Mouse (Mus musculus) megakaryocyte, embryonic 14.5 days (primary cell): Measurements from ENCODE around the gene Gm20388. TPM values are rescaled to one million over a fixed set of nuclear protein-coding genes. Genes with fewer than 3 reads are reported as not detected.
"Not testable (repeated sequence)": the region's sequence is repeated elsewhere in the genome, so short reads cannot be mapped to it uniquely, and the experiment has no call there.

Experiments used
- H3K27me3 ChIP-seq: replicated peaks from 2 replicates; pipeline ENCODE3; 2012; ENCODE audit warnings: inconsistent platforms
- H3K36me3 ChIP-seq: replicated peaks from 2 replicates; pipeline ENCODE3; 2012; ENCODE audit warnings: low read length, inconsistent platforms, mixed read lengths
- H3K4me1 ChIP-seq: 2 replicates; pipeline ENCODE4 v1.6.1; 2012; ENCODE audit warnings: inconsistent platforms
- H3K4me3 ChIP-seq: replicated peaks from 2 replicates; pipeline ENCODE3; 2012; ENCODE audit warnings: moderate library complexity, mild to moderate bottlenecking, inconsistent platforms
- H3K9me3 ChIP-seq: 2 replicates; pipeline ENCODE4 v1.6.1; 2012; ENCODE audit warnings: inconsistent platforms
- FLI1 ChIP-seq: IDR thresholded peaks from 2 replicates; pipeline ENCODE4 v1.6.1; 2012; ENCODE audit warnings: low read length, inconsistent platforms, mixed read lengths
- GATA1 ChIP-seq: IDR thresholded peaks from 3 replicates; pipeline ENCODE4 v1.6.1; 2012; ENCODE audit warnings: mixed read lengths, low read length, inconsistent platforms, borderline replicate concordance
- polyA plus RNA-seq: library from polyadenylated mRNA; stranded (reverse); fragments of >175 nt; gene quantifications from 2 replicates; pipeline ENCODE4 v1.2.3, GENCODE M21; 2012; ENCODE audit warnings: low replicate concordance; ENCODE audit not compliant: insufficient read depth

The Gm20388 gene
- polyA plus RNA-seq, 1 experiment = 111 TPM

GRCm38 (mm10) chr8:124176133-124176532, 4265.5 kb downstream of the Gm20388 start:
- TF ChIP-seq FLI1 (no peak), GATA1 (no peak)
- H3K4me1 ChIP-seq = peaks cover 10% of the 10 kb centered on the region; the same call in 1 of the 2 replicates
- peaks cover 33% of the 10 kb centered on the region for H3K9me3 ChIP-seq
- H3K36me3 ChIP-seq = no peaks in the 10 kb centered on the region
- H3K4me3 ChIP-seq = no peak overlapping the region
- peaks cover 52% of the 10 kb centered on the region for H3K27me3 ChIP-seq

GRCm38 (mm10) chr8:124177092-124177491, 4266.5 kb downstream of the Gm20388 start:
- H3K4me1 ChIP-seq = peaks cover 10% of the 10 kb centered on the region; the same call in 1 of the 2 replicates
- H3K36me3 ChIP-seq = not testable (repeated sequence)

GRCm38 (mm10) chr8:124180681-124181445, 4270.2 kb downstream of the Gm20388 start:
- H3K4me1 ChIP-seq = peaks cover 11% of the 10 kb centered on the region

More at GRCm38 (mm10) chr8:124177092-124177491, 4266.5 kb downstream of the Gm20388 start:
- peaks cover 33% of the 10 kb centered on the region for H3K9me3 ChIP-seq
- peak overlapping the region; percentile 7 for H3K4me3 ChIP-seq
- peaks cover 51% of the 10 kb centered on the region for H3K27me3 ChIP-seq

GRCm38 (mm10) chr8:124181751-124182150, 4271.1 kb downstream of the Gm20388 start:
- Histone ChIP-seq H3K27me3 (peaks cover 59% of the 10 kb centered on the region), H3K4me1 (peaks cover 11% of the 10 kb centered on the region), H3K9me3 (peaks cover 17% of the 10 kb centered on the region), H3K4me3 (no peak overlapping the region), H3K36me3 (no peaks in the 10 kb centered on the region)
- TF ChIP-seq GATA1 (no peak), FLI1 (no peak)

More at GRCm38 (mm10) chr8:124180681-124181445, 4270.2 kb downstream of the Gm20388 start:
- no peaks in the 10 kb centered on the region for H3K36me3 ChIP-seq
- no peak overlapping the region for H3K4me3 ChIP-seq
- TF ChIP-seq GATA1 (no peak), FLI1 (no peak)
- H3K27me3 ChIP-seq = peaks cover 52% of the 10 kb centered on the region
- H3K9me3 ChIP-seq = peaks cover 26% of the 10 kb centered on the region

GRCm38 (mm10) chr8:124182224-124182623, 4271.6 kb downstream of the Gm20388 start:
- peaks cover 13% of the 10 kb centered on the region for H3K9me3 ChIP-seq
- no peak overlapping the region for H3K4me3 ChIP-seq
- peaks cover 11% of the 10 kb centered on the region for H3K4me1 ChIP-seq
- H3K36me3 ChIP-seq = no peaks in the 10 kb centered on the region
- TF ChIP-seq FLI1 (no peak), GATA1 (no peak)
- peaks cover 61% of the 10 kb centered on the region for H3K27me3 ChIP-seq

GRCm38 (mm10) chr8:124184078-124184477, 4273.4 kb downstream of the Gm20388 start:
- Histone ChIP-seq H3K27me3 (peaks cover 66% of the 10 kb centered on the region), H3K9me3 (no peaks in the 10 kb centered on the region), H3K4me3 (no peak overlapping the region), H3K4me1 (peaks cover 17% of the 10 kb centered on the region), H3K36me3 (no peaks in the 10 kb centered on the region)
- no peak for TF ChIP-seq FLI1
- no peak for TF ChIP-seq GATA1

GRCm38 (mm10) chr8:124184507-124184906, 4273.9 kb downstream of the Gm20388 start:
- no peak for TF ChIP-seq GATA1
- no peak for TF ChIP-seq FLI1
- Histone ChIP-seq H3K27me3 (peaks cover 65% of the 10 kb centered on the region), H3K4me3 (no peak overlapping the region), H3K9me3 (no peaks in the 10 kb centered on the region), H3K4me1 (peaks cover 20% of the 10 kb centered on the region), H3K36me3 (no peaks in the 10 kb centered on the region)

- Histone ChIP-seq H3K36me3 (no peaks in the 10 kb centered on the region), H3K4me1 (peaks cover 20% of the 10 kb centered on the region), H3K9me3 (no peaks in the 10 kb centered on the region), H3K27me3 (peaks cover 63% of the 10 kb centered on the region), H3K4me3 (no peak overlapping the region)
- TF ChIP-seq GATA1 = no peak
- no peak for TF ChIP-seq FLI1
These were observed 4274.4 kb downstream of the Gm20388 start for GRCm38 (mm10) chr8:124185081-124185480.

GRCm38 (mm10) chr8:124190388-124190787, 4279.7 kb downstream of the Gm20388 start:
- H3K27me3 ChIP-seq = peaks cover 68% of the 10 kb centered on the region
- TF ChIP-seq FLI1 (no peak), GATA1 (no peak)
- H3K36me3 ChIP-seq = no peaks in the 10 kb centered on the region
- peaks cover 9% of the 10 kb centered on the region for H3K9me3 ChIP-seq
- H3K4me1 ChIP-seq = peaks cover 26% of the 10 kb centered on the region
- H3K4me3 ChIP-seq = no peak overlapping the region

- H3K9me3 ChIP-seq = peaks cover 10% of the 10 kb centered on the region
- H3K4me1 ChIP-seq = peaks cover 44% of the 10 kb centered on the region
- peaks cover 67% of the 10 kb centered on the region for H3K27me3 ChIP-seq
- TF ChIP-seq GATA1 (no peak), FLI1 (no peak)
- no peaks in the 10 kb centered on the region for H3K36me3 ChIP-seq
- no peak overlapping the region for H3K4me3 ChIP-seq
These were observed 4281.6 kb downstream of the Gm20388 start for GRCm38 (mm10) chr8:124192242-124192641.

GRCm38 (mm10) chr8:124192976-124193375, 4282.3 kb downstream of the Gm20388 start:
- peaks cover 74% of the 10 kb centered on the region for H3K27me3 ChIP-seq
- H3K36me3 ChIP-seq = no peaks in the 10 kb centered on the region
- peaks cover 18% of the 10 kb centered on the region for H3K9me3 ChIP-seq
- TF ChIP-seq FLI1 = no peak
- TF ChIP-seq GATA1 = no peak
- no peak overlapping the region for H3K4me3 ChIP-seq
- H3K4me1 ChIP-seq = peaks cover 49% of the 10 kb centered on the region
